Mouse (Mus musculus) heart, embryonic 13.5 days (tissue): Measurements from ENCODE around the gene Zdhhc21. TPM values are rescaled to one million over a fixed set of nuclear protein-coding genes. Genes with fewer than 3 reads are reported as not detected.

Experiments
- ATAC-seq: fragments of 200-750 bp; cut with Nextera tagmentation; 2 replicates; pipeline ENCODE4 v1.8.0; 2017; ENCODE audit warnings: moderate TSS enrichment; ENCODE audit not compliant: insufficient number of reproducible peaks, low FRiP score, low TSS enrichment; ENCODE audit errors: extremely low read depth
- H3K27ac ChIP-seq: fragments of 300-500 bp; sonication (generic); replicated peaks from 2 replicates; pipeline ENCODE4 v1.5.1; 2015; ENCODE audit warnings: moderate library complexity, mild to moderate bottlenecking, inconsistent platforms
- H3K27me3 ChIP-seq: fragments of 300-500 bp; sonication (generic); replicated peaks from 2 replicates; pipeline ENCODE4 v1.6.1; 2015; ENCODE audit warnings: mild to moderate bottlenecking, inconsistent platforms
- H3K36me3 ChIP-seq: fragments of 300-500 bp; sonication (generic); 2 replicates; pipeline ENCODE4 v1.6.1; 2015; ENCODE audit warnings: mild to moderate bottlenecking, inconsistent platforms
- H3K4me1 ChIP-seq: fragments of 300-500 bp; sonication (generic); 2 replicates; pipeline ENCODE4 v1.6.1; 2015; ENCODE audit warnings: inconsistent platforms
- H3K4me2 ChIP-seq: fragments of 300-500 bp; sonication (generic); 2 replicates; pipeline ENCODE4 v1.6.1; 2015; ENCODE audit warnings: inconsistent platforms, mild to moderate bottlenecking, moderate library complexity
- H3K4me3 ChIP-seq: fragments of 300-500 bp; sonication (generic); 2 replicates; pipeline ENCODE4 v1.5.1; 2015; ENCODE audit warnings: moderate library complexity, mild to moderate bottlenecking, inconsistent platforms
- H3K9ac ChIP-seq: fragments of 300-500 bp; sonication (generic); 2 replicates; pipeline ENCODE4 v1.6.1; 2015; ENCODE audit warnings: inconsistent platforms, mild to moderate bottlenecking, moderate library complexity
- H3K9me3 ChIP-seq: fragments of 300-500 bp; sonication (generic); 2 replicates; pipeline ENCODE4 v1.6.1; 2016; ENCODE audit warnings: inconsistent platforms
- WGBS: fragments of 180-500 bp; shearing (Covaris S2); methylation state at CpG from one replicate; pipeline ENCODE4 v1.1.7; 2015; ENCODE audit warnings: mixed read lengths; 5-methylcytosine and 5-hydroxymethylcytosine counted together
- polyA plus RNA-seq: library from polyadenylated mRNA; unstranded; fragments of >200 nt; fragmentation: Nextera tagmentation; extraction: Ambion mirVana; gene quantifications from 2 replicates; pipeline ENCODE4 v1.2.1, GENCODE M21; 2015

Gene Zdhhc21
- polyA plus RNA-seq, 1 experiment from 2014 or later: 8.5 TPM

- peaks cover 8% of the 10 kb centered on the region; the same call in 1 of the 2 replicates for H3K36me3 ChIP-seq
- no peak overlapping the region for H3K27ac ChIP-seq
- ATAC-seq: no peak
- H3K9ac ChIP-seq: no peak overlapping the region
- H3K4me2 ChIP-seq: no peak overlapping the region
- no peak overlapping the region for H3K4me3 ChIP-seq
- peaks cover 12% of the 10 kb centered on the region for H3K4me1 ChIP-seq
- WGBS: 82% methylated on average over 8 of the region's 8 CpGs
- no peaks in the 10 kb centered on the region for H3K9me3 ChIP-seq
- H3K27me3 ChIP-seq: no peaks in the 10 kb centered on the region
These were observed 43.4 kb downstream of the Zdhhc21 start for GRCm38 (mm10) chr4:82816351-82816750.

DNA sequence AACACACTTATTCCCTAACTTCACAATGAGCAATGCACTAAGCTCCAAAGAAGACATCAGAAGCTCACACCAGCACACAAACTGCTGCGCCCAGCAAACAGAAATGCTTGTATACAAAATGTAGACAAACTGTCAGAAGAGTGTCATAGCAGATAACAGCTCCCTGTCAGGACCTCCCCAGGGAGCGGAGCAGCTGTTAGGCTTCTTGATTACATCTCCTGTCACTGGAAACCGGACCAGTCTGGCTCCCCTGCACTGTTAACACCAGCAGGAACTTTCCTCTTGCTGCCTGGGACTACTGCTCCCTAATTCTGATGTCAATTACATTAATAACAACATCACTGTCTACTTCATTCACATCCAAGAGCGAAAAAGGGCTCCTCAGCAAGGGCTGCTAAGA is 44.5 kb downstream of the Zdhhc21 start:
- WGBS: 23% methylated on average over 4 of the region's 4 CpGs
- no peak for ATAC-seq

GRCm38 (mm10) chr4:82813356-82813755 is 46.4 kb downstream of the Zdhhc21 start:
- H3K4me3 ChIP-seq: no peak overlapping the region
- no peak for ATAC-seq
- no peak overlapping the region for H3K27ac ChIP-seq
- H3K36me3 ChIP-seq: 0 out of 2 replicates have a peak, but pooled peaks cover 13% of the 10 kb centered on the region
- H3K27me3 ChIP-seq: no peaks in the 10 kb centered on the region
- H3K9ac ChIP-seq: no peak overlapping the region
- no peak overlapping the region for H3K4me2 ChIP-seq
- H3K4me1 ChIP-seq: peaks cover 13% of the 10 kb centered on the region
- 72% methylated on average over 6 of the region's 6 CpGs for WGBS
- no peaks in the 10 kb centered on the region for H3K9me3 ChIP-seq

More for the DNA sequence above, 44.5 kb downstream of the Zdhhc21 start:
- Histone ChIP-seq H3K27me3 (no peaks in the 10 kb centered on the region), H3K4me3 (no peak overlapping the region), H3K36me3 (peaks cover 15% of the 10 kb centered on the region; the same call in 1 of the 2 replicates), H3K27ac (0 out of 2 replicates have a peak overlapping the region, but pooled peaks have one; percentile 15), H3K9me3 (no peaks in the 10 kb centered on the region), H3K4me1 (peaks cover 10% of the 10 kb centered on the region), H3K4me2 (no peak overlapping the region), H3K9ac (no peak overlapping the region)

- Histone ChIP-seq H3K4me3 (no peak overlapping the region), H3K27ac (no peak overlapping the region), H3K9me3 (no peaks in the 10 kb centered on the region), H3K4me1 (0 out of 2 replicates have a peak, but pooled peaks cover 5% of the 10 kb centered on the region), H3K36me3 (peaks cover 16% of the 10 kb centered on the region), H3K4me2 (no peak overlapping the region), H3K9ac (no peak overlapping the region), H3K27me3 (no peaks in the 10 kb centered on the region)
- WGBS: 72% methylated on average over 10 of the region's 10 CpGs
- no peak for ATAC-seq
These were observed 51.9 kb downstream of the Zdhhc21 start for GRCm38 (mm10) chr4:82807811-82808210.

DNA sequence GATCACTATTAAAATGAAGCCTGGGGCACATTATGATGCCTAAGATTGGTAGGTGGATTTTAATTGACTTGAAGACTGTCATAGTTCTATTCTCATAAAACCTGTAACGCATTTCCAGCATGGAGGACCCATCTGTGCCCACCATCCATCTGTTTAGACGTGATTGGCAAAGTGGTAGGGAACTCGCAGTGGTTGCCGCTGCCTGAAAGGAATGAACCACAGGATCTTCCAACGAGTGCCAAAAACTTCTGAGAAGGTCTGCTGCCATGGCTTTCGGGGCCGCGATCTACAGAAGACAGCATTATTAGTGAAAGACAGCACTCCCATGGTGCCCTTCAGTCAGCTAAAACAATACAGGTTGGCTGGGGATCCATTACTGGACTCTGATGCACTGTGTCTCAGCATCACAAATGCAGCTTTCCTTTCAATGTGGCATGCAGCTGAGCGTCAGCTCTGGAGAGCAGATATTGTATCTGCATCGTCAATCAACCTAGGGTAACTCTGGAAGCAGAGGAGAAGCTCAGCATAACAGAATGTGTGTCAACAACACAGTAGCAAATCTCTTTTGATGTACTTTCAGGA is 53.5 kb downstream of the Zdhhc21 start:
- no peak overlapping the region for H3K9ac ChIP-seq
- no peaks in the 10 kb centered on the region for H3K27me3 ChIP-seq
- H3K4me3 ChIP-seq: no peak overlapping the region
- peaks cover 16% of the 10 kb centered on the region for H3K36me3 ChIP-seq
- no peak for ATAC-seq
- H3K9me3 ChIP-seq: no peaks in the 10 kb centered on the region
- no peak overlapping the region for H3K27ac ChIP-seq
- 81% methylated on average over 10 of the region's 10 CpGs for WGBS
- H3K4me2 ChIP-seq: no peak overlapping the region
- 0 out of 2 replicates have a peak, but pooled peaks cover 5% of the 10 kb centered on the region for H3K4me1 ChIP-seq

- H3K4me3 ChIP-seq: no peak overlapping the region
- H3K27ac ChIP-seq: no peak overlapping the region
- H3K36me3 ChIP-seq: peaks cover 7% of the 10 kb centered on the region
- H3K27me3 ChIP-seq: no peaks in the 10 kb centered on the region
- no peak for ATAC-seq
- H3K9ac ChIP-seq: no peak overlapping the region
- no peak overlapping the region for H3K4me2 ChIP-seq
- WGBS: 31% methylated on average over 2 of the region's 2 CpGs
- 0 out of 2 replicates have a peak, but pooled peaks cover 5% of the 10 kb centered on the region for H3K4me1 ChIP-seq
- H3K9me3 ChIP-seq: no peaks in the 10 kb centered on the region
These were observed 55.7 kb downstream of the Zdhhc21 start for GRCm38 (mm10) chr4:82804019-82804418.

GRCm38 (mm10) chr4:82793608-82794007 is 66.2 kb downstream of the Zdhhc21 start:
- ATAC-seq: no peak
- Histone ChIP-seq H3K9ac (no peak overlapping the region), H3K9me3 (no peaks in the 10 kb centered on the region), H3K4me1 (no peaks in the 10 kb centered on the region), H3K36me3 (peaks cover 11% of the 10 kb centered on the region), H3K4me3 (no peak overlapping the region), H3K4me2 (no peak overlapping the region), H3K27me3 (no peaks in the 10 kb centered on the region), H3K27ac (no peak overlapping the region)
- 85% methylated on average over 6 of the region's 6 CpGs for WGBS

GRCm38 (mm10) chr4:82792906-82793580 is 66.7 kb downstream of the Zdhhc21 start:
- no peak overlapping the region for H3K9ac ChIP-seq
- WGBS: 56% methylated on average over 5 of the region's 5 CpGs
- no peak overlapping the region for H3K4me2 ChIP-seq

GRCm38 (mm10) chr4:82765513-82766216 is 94.1 kb downstream of the Zdhhc21 start:
- no peak overlapping the region for H3K4me2 ChIP-seq
- no peak overlapping the region for H3K4me3 ChIP-seq
- H3K27ac ChIP-seq: no peak overlapping the region
- no peak for ATAC-seq
- H3K9ac ChIP-seq: no peak overlapping the region
- H3K9me3 ChIP-seq: no peaks in the 10 kb centered on the region
- WGBS: 83% methylated on average over 11 of the region's 11 CpGs
- no peaks in the 10 kb centered on the region for H3K27me3 ChIP-seq
- H3K4me1 ChIP-seq: peaks cover 17% of the 10 kb centered on the region
- no peaks in the 10 kb centered on the region for H3K36me3 ChIP-seq

More at GRCm38 (mm10) chr4:82792906-82793580, 66.7 kb downstream of the Zdhhc21 start:
- Histone ChIP-seq H3K4me3 (no peak overlapping the region), H3K4me1 (no peaks in the 10 kb centered on the region), H3K27ac (no peak overlapping the region), H3K27me3 (no peaks in the 10 kb centered on the region), H3K36me3 (peaks cover 9% of the 10 kb centered on the region), H3K9me3 (no peaks in the 10 kb centered on the region)
- ATAC-seq: no peak

DNA sequence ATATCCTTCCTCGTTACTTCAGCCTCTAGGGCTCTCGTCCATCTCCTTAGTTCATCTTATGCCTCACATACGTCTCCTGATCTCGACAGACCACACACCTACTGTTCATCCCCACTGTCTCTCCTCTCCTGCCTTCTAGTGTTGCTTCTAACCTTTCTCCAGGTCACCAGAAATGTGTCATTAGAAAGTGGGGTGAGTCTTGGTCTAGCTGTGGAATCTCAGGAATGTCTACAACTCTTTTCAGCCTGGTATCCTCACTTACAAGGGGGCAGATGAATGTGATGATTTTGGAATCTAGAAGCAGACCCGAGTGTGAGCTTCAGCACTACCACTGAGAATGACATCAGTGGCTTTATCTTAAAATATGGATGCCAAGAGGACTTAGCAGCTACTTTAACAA is 96.2 kb downstream of the Zdhhc21 start:
- Histone ChIP-seq H3K36me3 (no peaks in the 10 kb centered on the region), H3K27me3 (no peaks in the 10 kb centered on the region), H3K4me3 (no peak overlapping the region), H3K4me2 (no peak overlapping the region), H3K4me1 (peaks cover 17% of the 10 kb centered on the region), H3K9ac (no peak overlapping the region), H3K27ac (no peak overlapping the region), H3K9me3 (no peaks in the 10 kb centered on the region)
- 44% methylated on average over 5 of the region's 5 CpGs for WGBS
- ATAC-seq: no peak

DNA sequence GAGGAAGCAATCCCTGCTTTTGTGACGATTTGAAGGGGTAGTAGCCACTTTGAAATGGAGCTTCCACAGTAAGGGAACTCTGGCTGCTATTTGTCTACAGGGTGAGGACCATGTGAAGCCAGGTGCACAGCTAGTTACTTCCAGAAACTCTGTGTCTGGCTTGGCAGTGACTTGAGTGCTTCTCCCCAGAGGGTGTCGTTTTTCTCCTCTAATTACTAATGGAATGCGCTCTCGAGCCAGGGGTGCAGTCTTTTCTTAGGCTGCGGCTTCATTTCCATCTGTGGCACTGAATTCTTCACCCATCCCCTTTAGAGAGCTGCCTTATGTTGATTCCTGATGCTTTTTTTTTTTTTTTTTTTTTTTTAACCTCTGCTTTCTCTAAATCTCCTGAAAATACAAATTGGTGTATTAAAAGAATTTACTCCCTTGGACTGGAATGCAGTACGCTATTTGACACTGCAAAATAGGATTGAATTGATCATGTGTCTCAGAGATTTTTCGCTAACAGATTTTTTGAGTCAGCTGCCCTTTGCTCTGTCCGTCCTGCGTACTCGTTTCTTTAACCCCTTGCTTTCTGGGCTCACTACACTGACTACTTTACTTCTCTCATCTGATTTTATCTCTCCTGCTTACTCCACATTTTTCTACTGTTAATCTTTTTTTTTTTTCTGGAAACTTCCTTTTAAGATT is 97.2 kb downstream of the Zdhhc21 start:
- Histone ChIP-seq H3K4me1 (peaks cover 17% of the 10 kb centered on the region), H3K27ac (no peak overlapping the region), H3K36me3 (no peaks in the 10 kb centered on the region), H3K9me3 (no peaks in the 10 kb centered on the region), H3K4me2 (peak overlapping the region; percentile 40), H3K27me3 (no peaks in the 10 kb centered on the region), H3K9ac (no peak overlapping the region; the same call in 1 of the 2 replicates), H3K4me3 (0 out of 2 replicates have a peak overlapping the region, but pooled peaks have one; percentile 6)
- ATAC-seq: no peak
- WGBS: 19% methylated on average over 10 of the region's 10 CpGs
